Mouse (Mus musculus) adrenal gland, adult 18-20 months (tissue): ENCODE measurements around the gene Got1. TPM values are rescaled to one million over a fixed set of nuclear protein-coding genes. Genes with fewer than 3 reads are reported as not detected.

Experiments used
- total RNA-seq, 2 experiments: library from RNA; stranded (reverse); gene quantifications; 1 replicate in 1 of 2; 2 replicates in 1 of 2; pipeline ENCODE4 v1.2.3; 2021

The Got1 gene
- total RNA-seq, 2 experiments from 2014 or later = 181 to 350 TPM

Other genes starting within 250 kb of the Got1 start
- gene Hpse2, start 136.2 kb downstream of the Got1 start, total RNA-seq = not detected
- under 1 TPM; 0.29 to 0.33 TPM for gene Cnnm1, start 84.2 kb downstream of the Got1 start, total RNA-seq
- not detected for gene Nkx2-3, start 87.7 kb upstream of the Got1 start, total RNA-seq
- gene Slc25a28, start 150.3 kb upstream of the Got1 start, total RNA-seq = 10 to 100 TPM; 57.5 to 78.5 TPM
- 10 to 100 TPM; 13.0 to 20.6 TPM for gene Entpd7, start 165.1 kb upstream of the Got1 start, total RNA-seq
- gene Cutc, start 228.4 kb upstream of the Got1 start, total RNA-seq = 1 to 10 TPM; 7.2 to 8.2 TPM
- 10 to 100 TPM; 28.9 to 37.3 TPM for gene Cox15, start 228.4 kb upstream of the Got1 start, total RNA-seq